ENCODE assay signal across 8 mouse cellular contexts in the genomic region with DNA sequence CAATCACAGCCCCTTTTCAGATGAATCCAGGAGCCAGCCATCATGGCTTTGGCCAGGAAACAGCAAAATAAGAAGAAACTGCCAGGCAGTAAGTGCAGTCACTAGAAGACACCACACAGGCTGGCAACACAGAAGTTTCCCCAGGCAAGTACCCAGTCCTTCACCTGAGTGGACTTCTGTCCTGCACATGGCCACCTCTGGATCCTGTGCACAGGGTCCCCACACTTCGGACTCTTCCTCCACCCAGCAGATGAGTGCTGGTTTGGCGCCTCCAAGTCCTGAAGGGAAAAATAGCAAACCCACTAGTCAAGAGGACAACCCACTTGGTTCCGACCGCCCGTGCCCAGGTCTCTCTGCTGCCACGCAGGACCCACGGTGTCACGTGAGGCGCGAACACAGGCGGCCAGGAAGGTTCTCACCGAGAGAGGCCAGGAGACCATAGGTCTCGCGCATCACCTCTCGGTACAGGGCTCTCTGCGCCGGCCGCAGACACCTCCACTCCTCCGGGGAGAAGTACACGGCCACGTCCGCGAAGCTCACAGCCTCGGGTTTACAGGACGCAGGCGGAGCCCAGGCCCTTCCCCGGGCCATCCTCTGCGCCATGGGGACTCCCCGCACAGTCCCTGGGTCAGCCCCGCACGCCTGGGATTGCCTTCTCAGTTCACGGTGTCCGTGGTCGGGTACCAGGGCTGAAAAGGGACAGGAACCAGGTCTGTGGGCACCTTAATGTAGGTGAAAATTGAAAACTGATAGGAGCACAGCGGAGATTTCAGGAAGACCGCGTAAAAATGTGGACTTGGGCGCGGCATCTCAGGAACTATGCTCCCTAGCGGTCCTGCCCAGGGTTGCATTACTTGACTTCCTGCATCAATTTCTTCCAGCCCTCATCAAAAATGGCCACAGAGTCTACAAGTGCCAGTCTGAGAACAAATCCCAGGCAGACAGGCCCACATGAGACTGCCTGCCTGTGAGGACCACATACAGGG. TPM values are rescaled to one million over a fixed set of nuclear protein-coding genes. Genes with fewer than 3 reads are reported as not detected.
A peak's percentile ranks its signal among the peaks of the same experiment; 100 is the strongest.
DNase-seq lines count a peak whose midpoint lies in the region; ATAC-seq and TF ChIP-seq lines count a peak whose summit lies in the region.
"Not testable (repeated sequence)": the region's sequence is repeated elsewhere in the genome, so short reads cannot be mapped to it uniquely, and the experiment has no call there.

A gene (minus strand): TSS at position 821 of the 986 bp plus-strand sequence.

- peak within 1 kb of the TSS; percentile 86 for H3K4me2 ChIP-seq in kidney, embryonic 14.5 days (replicated peaks; ENCODE audit: low read depth, low read length)
- H3K4me2 ChIP-seq in limb, embryonic 15.5 days, result peak within 1 kb of the TSS; percentile 92

- H3K9ac ChIP-seq in kidney, embryonic 14.5 days (ENCODE audit: low read depth, low read length), result peak within 1 kb of the TSS; percentile 74
- peak within 1 kb of the TSS; percentile 76 for H3K9ac ChIP-seq in limb, embryonic 15.5 days

- H3K4me3 ChIP-seq in bone marrow, adult 2 months (replicated peaks; ENCODE audit: control insufficient read depth, low read depth, low read length), result peak within 1 kb of the TSS; percentile 73
- peak within 1 kb of the TSS; percentile 36 for H3K4me3 ChIP-seq in embryonic fibroblast, embryonic 13.5 days (ENCODE audit: insufficient read depth, low read length)
- peak within 1 kb of the TSS; percentile 57 for H3K4me3 ChIP-seq in kidney, embryonic 14.5 days (ENCODE audit: low read length)
- peak within 1 kb of the TSS; percentile 50 for H3K4me3 ChIP-seq in limb, embryonic 15.5 days

- H3K27me3 ChIP-seq in kidney, embryonic 14.5 days (ENCODE audit: control insufficient read depth, insufficient read depth, low read length); limb, embryonic 15.5 days: not testable (repeated sequence)

- peak within 1 kb of the TSS; percentile 43 for H3K27ac ChIP-seq in bone marrow, adult 2 months (ENCODE audit: control insufficient read depth, insufficient read depth, low read depth, low read length, poor library complexity)
- not testable (repeated sequence) for H3K27ac ChIP-seq in embryonic fibroblast, embryonic 13.5 days (ENCODE audit: insufficient read depth, low read length)
- H3K27ac ChIP-seq in kidney, embryonic 14.5 days (ENCODE audit: low read depth, low read length), result peak within 1 kb of the TSS; percentile 59; the same call in 1 of the 2 replicates
- peak within 1 kb of the TSS; percentile 83 for H3K27ac ChIP-seq in limb, embryonic 15.5 days

- TF ChIP-seq POLR2A in bone marrow, adult 2 months (IDR thresholded peaks at IDR 0.05; ENCODE audit: borderline replicate concordance, control insufficient read depth, low read depth, low read length), result peak; percentile 32; the same call in 1 of the 2 replicates
- TF ChIP-seq POLR2A in embryonic fibroblast, embryonic 13.5 days (IDR thresholded peaks at IDR 0.05; ENCODE audit: low read depth, low read length), result peak; percentile 50

- H3K4me1 ChIP-seq in bone marrow, adult 2 months (ENCODE audit: control insufficient read depth, insufficient read depth, low read length); embryonic fibroblast, embryonic 13.5 days (ENCODE audit: control insufficient read depth, insufficient read depth, low read length); kidney, embryonic 14.5 days (ENCODE audit: control insufficient read depth, insufficient read depth, low read length); limb, embryonic 15.5 days: not testable (repeated sequence)

- not testable (repeated sequence) for H3K36me3 ChIP-seq in kidney, embryonic 14.5 days (ENCODE audit: control insufficient read depth, insufficient read depth, low read length); limb, embryonic 15.5 days

- not testable (repeated sequence) for H3K9me3 ChIP-seq in kidney, embryonic 14.5 days (ENCODE audit: control insufficient read depth, low read length); limb, embryonic 15.5 days

- under 1% methylated on average over 40 of the region's 40 CpGs for WGBS in bone marrow, adult 2 months
- 5% methylated on average over 40 of the region's 40 CpGs for WGBS in kidney, embryonic 14.5 days
- WGBS in limb, embryonic 15.5 days, result 4% methylated on average over 40 of the region's 40 CpGs

- ATAC-seq in kidney, embryonic 14.5 days (ENCODE audit: low FRiP score, low TSS enrichment), result peak; percentile 89
- ATAC-seq in limb, embryonic 15.5 days (ENCODE audit: insufficient number of reproducible peaks, low FRiP score, low TSS enrichment, low read depth), result peak; percentile 83

- peak; percentile 57 for TF ChIP-seq CTCF in bone marrow, adult 2 months (IDR thresholded peaks at IDR 0.05; ENCODE audit: control insufficient read depth, insufficient read depth, low read length)
- peak; percentile 44; the same call in 1 of the 2 replicates for TF ChIP-seq CTCF in embryonic fibroblast, embryonic 13.5 days (IDR thresholded peaks at IDR 0.05; ENCODE audit: borderline replicate concordance, insufficient read depth, low read length)

- DNase-seq in 416B (ENCODE audit: low read depth), result peak; percentile 92
- DNase-seq in heart, adult 9 months (ENCODE audit: low spot score in 2 of 2), result peak; percentile 81 to 91
- DNase-seq in monocyte, adult 2 months (ENCODE audit: low read depth in 1 of 2, low spot score in 2 of 2), result peak; percentile 60 to 76
- DNase-seq in spleen, postnatal 36 days (ENCODE audit: low spot score in 2 of 2), result peak; percentile 82 to 85

RNA-seq across cellular contexts. Expression of the gene that starts here (rescaled TPM):
- 2.1 and 2.5 TPM in 2 replicates for polyA plus RNA-seq in bone marrow, adult 2 months (2011; ENCODE audit: insufficient read depth, insufficient read length, low replicate concordance, missing spikeins)
- 3.3 and 5.0 TPM in 2 replicates for polyA plus RNA-seq in embryonic fibroblast, embryonic 13.5 days (2011; ENCODE audit: insufficient read length, low read depth, missing spikeins)
- 6.8 and 8.8 TPM in 2 replicates for polyA plus RNA-seq in kidney, embryonic 14.5 days (2014; fragmentation: Nextera tagmentation; extraction: Ambion mirVana)
- 9.7 and 9.8 TPM in 2 replicates for polyA plus RNA-seq in limb, embryonic 15.5 days (2015; fragmentation: Nextera tagmentation; extraction: Ambion mirVana)
